Mouse (Mus musculus): ENCODE results near the gene Mrpl39. TPM values are rescaled to one million over a fixed set of nuclear protein-coding genes. Genes with fewer than 3 reads are reported as not detected.
A peak's percentile ranks its signal among the peaks of the same experiment; 100 is the strongest.

The Mrpl39 gene
- total RNA-seq, 1 experiment from 2014 or later, result 56.5 TPM

GRCm38 (mm10) chr16:84745721-84746306 lies 10.3 kb upstream of the Mrpl39 start:
- ATAC-seq (replicated peaks; ENCODE audit: low read depth, poor library complexity, severe bottlenecking), result no peak

GRCm38 (mm10) chr16:84744703-84745490 lies 9.4 kb upstream of the Mrpl39 start:
- no peak for ATAC-seq (replicated peaks; ENCODE audit: low read depth, poor library complexity, severe bottlenecking)

- no peak for ATAC-seq (replicated peaks; ENCODE audit: low read depth, poor library complexity, severe bottlenecking)
Observed at GRCm38 (mm10) chr16:84737358-84737757, 1.8 kb upstream of the Mrpl39 start.

- peak; percentile 12 for ATAC-seq (replicated peaks; ENCODE audit: low read depth, poor library complexity, severe bottlenecking)
Observed at GRCm38 (mm10) chr16:84734806-84735165, 756 bp downstream of the Mrpl39 start.

- no peak for ATAC-seq (replicated peaks; ENCODE audit: low read depth, poor library complexity, severe bottlenecking)
Observed at GRCm38 (mm10) chr16:84720670-84721069, 14.9 kb downstream of the Mrpl39 start.

- no peak for ATAC-seq (replicated peaks; ENCODE audit: low read depth, poor library complexity, severe bottlenecking)
Observed at GRCm38 (mm10) chr16:84718250-84718649, 17.3 kb downstream of the Mrpl39 start.

- no peak for ATAC-seq (replicated peaks; ENCODE audit: low read depth, poor library complexity, severe bottlenecking)
Observed at GRCm38 (mm10) chr16:84717618-84718248, 17.8 kb downstream of the Mrpl39 start.

GRCm38 (mm10) chr16:84716724-84717617 lies 18.6 kb downstream of the Mrpl39 start:
- no peak for ATAC-seq (replicated peaks; ENCODE audit: low read depth, poor library complexity, severe bottlenecking)

- ATAC-seq (replicated peaks; ENCODE audit: low read depth, poor library complexity, severe bottlenecking), result no peak
Observed at GRCm38 (mm10) chr16:84716197-84716596, 19.3 kb downstream of the Mrpl39 start.

GRCm38 (mm10) chr16:84714978-84715377 lies 20.6 kb downstream of the Mrpl39 start:
- ATAC-seq (replicated peaks; ENCODE audit: low read depth, poor library complexity, severe bottlenecking), result no peak

- peak; percentile 81 for ATAC-seq (replicated peaks; ENCODE audit: low read depth, poor library complexity, severe bottlenecking)
Observed at GRCm38 (mm10) chr16:84713926-84714325, 21.6 kb downstream of the Mrpl39 start.

GRCm38 (mm10) chr16:84713156-84713555 lies 22.4 kb downstream of the Mrpl39 start:
- peak; percentile 72 for ATAC-seq (replicated peaks; ENCODE audit: low read depth, poor library complexity, severe bottlenecking)

GRCm38 (mm10) chr16:84708649-84709048 lies 26.9 kb downstream of the Mrpl39 start:
- ATAC-seq (replicated peaks; ENCODE audit: low read depth, poor library complexity, severe bottlenecking), result no peak

GRCm38 (mm10) chr16:84707802-84708201 lies 27.7 kb downstream of the Mrpl39 start:
- ATAC-seq (replicated peaks; ENCODE audit: low read depth, poor library complexity, severe bottlenecking), result no peak

GRCm38 (mm10) chr16:84706571-84706970 lies 29.0 kb downstream of the Mrpl39 start:
- ATAC-seq (replicated peaks; ENCODE audit: low read depth, poor library complexity, severe bottlenecking), result no peak

- ATAC-seq (replicated peaks; ENCODE audit: low read depth, poor library complexity, severe bottlenecking), result no peak
Observed at GRCm38 (mm10) chr16:84705507-84705906, 30.0 kb downstream of the Mrpl39 start.

- ATAC-seq (replicated peaks; ENCODE audit: low read depth, poor library complexity, severe bottlenecking), result no peak
Observed at GRCm38 (mm10) chr16:84704661-84705240, 30.8 kb downstream of the Mrpl39 start.

GRCm38 (mm10) chr16:84703769-84704660 lies 31.5 kb downstream of the Mrpl39 start:
- no peak for ATAC-seq (replicated peaks; ENCODE audit: low read depth, poor library complexity, severe bottlenecking)
